Mouse (Mus musculus): ENCODE results near the gene Hoxd11.

- no peak for TF ChIP-seq CTCF (IDR thresholded peaks at IDR 0.05)
- no peak for TF ChIP-seq EP300 (IDR thresholded peaks at IDR 0.05)
These were observed 2.8 kb upstream of the Hoxd11 start for GRCm38 (mm10) chr2:74676376-74677052.
